Mouse (Mus musculus) heart, postnatal 4 days (tissue): ENCODE data around the gene Atg2b. TPM values are rescaled to one million over a fixed set of nuclear protein-coding genes. Genes with fewer than 3 reads are reported as not detected.

Source experiments
- DNase-seq: peaks from one replicate; pipeline ENCODE4 v3.0.0; 2021
- total RNA-seq, 2 experiments: library from RNA; stranded (reverse); gene quantifications; 2 replicates each; pipeline ENCODE4 v1.2.3; 2021

Gene Atg2b
- 10 to 100 TPM; 18.5 to 19.7 TPM for total RNA-seq

- DNase-seq, result peak; percentile 97
Measured at GRCm38 (mm10) chr12:105685001-105685691, at the start of gene Atg2b. Gene Atg2b, minus strand, starts transcription at chr12:105685211.

- DNase-seq, result no peak
Measured at GRCm38 (mm10) chr12:105733370-105734159, 48.6 kb upstream of the Atg2b start.

GRCm38 (mm10) chr12:105730851-105731460 is 45.9 kb upstream of the Atg2b start:
- no peak for DNase-seq

DNA sequence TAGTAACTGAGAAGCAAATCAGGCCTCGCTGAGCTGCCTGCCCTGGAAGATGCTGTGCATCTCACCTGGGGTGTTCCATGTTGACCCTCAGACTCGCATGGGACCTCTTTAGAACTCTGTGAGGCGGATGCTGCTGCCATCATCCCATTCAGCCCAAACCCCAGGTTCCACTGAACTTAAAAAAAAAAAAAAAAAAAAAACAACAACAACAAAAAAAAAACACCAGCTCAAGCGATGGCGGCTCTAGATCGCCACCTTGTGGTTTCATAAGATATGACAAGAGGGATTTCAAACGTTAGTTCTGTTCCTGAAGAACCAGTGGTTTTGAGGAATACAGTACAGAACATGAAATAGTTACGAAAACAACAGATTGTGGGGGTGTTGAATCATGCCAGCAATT is 43.0 kb upstream of the Atg2b start:
- peak; percentile 29 for DNase-seq

- DNase-seq, result no peak
Measured at GRCm38 (mm10) chr12:105727268-105727667, 42.3 kb upstream of the Atg2b start.

DNA sequence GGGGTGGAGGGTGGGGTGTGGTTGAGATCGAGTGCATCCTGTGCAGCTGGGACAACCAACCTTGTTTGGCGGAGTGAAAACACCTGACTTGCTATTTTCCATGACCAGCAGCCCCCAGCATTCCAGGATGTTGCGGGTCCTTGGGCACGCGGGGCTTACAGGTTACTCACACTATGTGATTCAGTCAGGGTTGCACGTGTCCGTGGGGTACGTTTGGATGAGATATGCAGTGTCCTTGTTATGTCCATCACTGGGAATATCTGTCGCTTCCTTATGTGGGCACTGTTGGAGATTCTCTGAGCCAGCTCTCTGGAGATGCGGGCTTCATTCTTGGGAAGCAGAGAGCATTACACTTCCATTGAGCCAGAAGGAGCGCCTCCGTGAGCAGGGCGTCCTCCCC is 40.7 kb upstream of the Atg2b start:
- no peak for DNase-seq

GRCm38 (mm10) chr12:105724616-105725015 is 39.6 kb upstream of the Atg2b start:
- DNase-seq, result no peak

GRCm38 (mm10) chr12:105722657-105723056 is 37.6 kb upstream of the Atg2b start:
- DNase-seq, result no peak

GRCm38 (mm10) chr12:105721452-105722132 is 36.6 kb upstream of the Atg2b start:
- no peak for DNase-seq

DNA sequence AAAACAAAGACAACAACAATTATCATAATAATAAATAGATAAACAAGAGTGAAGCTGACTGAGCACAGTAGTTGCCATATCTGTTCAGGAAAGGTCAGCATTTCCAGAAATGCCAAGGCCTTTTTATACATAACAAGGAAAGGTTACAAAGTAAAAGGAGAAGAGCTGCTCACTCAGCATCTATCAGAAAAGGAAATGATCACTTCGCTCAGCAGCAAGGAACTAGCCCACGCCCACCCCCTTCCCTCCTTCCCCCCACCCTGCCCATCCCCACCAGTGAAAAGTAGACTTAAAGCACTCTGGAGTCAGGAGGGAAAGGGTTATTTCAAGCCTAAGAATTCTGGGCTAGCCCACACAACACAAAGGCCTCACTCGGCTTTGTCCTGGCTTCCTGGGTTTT is 35.2 kb upstream of the Atg2b start:
- DNase-seq, result no peak

GRCm38 (mm10) chr12:105718616-105719015 is 33.6 kb upstream of the Atg2b start:
- DNase-seq, result peak; percentile 48

DNA sequence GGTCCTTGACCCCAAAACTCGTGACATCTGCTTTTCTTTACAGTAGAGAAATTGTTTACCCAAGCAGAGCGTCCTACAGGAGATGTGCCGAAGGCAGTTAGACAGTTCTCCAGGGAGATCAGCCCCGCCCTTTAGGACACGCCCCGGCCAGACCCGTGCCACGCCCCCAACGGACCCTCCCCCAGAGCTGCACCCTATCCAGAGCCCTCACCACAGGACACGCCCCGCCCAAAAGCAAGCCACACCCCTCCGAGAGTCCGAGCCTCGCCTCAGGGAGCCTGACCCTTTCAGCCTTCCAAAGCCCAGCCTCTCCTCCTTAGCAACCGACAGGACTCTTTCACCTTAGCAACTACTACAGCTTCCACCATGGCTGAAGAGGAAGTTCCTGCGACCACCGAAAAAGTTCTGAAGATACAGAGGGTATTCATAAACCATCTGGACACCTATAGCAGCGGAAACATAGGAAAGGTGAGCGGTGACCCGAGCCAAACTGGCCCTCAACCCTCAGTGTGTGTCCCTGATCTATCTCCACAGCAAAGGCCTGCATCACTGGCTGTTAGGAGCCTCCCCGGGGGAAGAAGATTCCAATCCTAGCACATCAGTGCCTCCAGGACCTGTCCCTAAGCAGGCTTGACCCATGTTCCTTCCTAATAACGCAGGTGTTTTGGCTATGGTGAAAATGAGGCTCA is 20.9 kb upstream of the Atg2b start, which contains the start of gene Ak7:
Gene Ak7 (plus strand): TSS at position 178 of the 689 bp plus-strand sequence.
- peak; percentile 73 for DNase-seq

- no peak for DNase-seq
Measured at GRCm38 (mm10) chr12:105700433-105700832, 15.4 kb upstream of the Atg2b start.

DNA sequence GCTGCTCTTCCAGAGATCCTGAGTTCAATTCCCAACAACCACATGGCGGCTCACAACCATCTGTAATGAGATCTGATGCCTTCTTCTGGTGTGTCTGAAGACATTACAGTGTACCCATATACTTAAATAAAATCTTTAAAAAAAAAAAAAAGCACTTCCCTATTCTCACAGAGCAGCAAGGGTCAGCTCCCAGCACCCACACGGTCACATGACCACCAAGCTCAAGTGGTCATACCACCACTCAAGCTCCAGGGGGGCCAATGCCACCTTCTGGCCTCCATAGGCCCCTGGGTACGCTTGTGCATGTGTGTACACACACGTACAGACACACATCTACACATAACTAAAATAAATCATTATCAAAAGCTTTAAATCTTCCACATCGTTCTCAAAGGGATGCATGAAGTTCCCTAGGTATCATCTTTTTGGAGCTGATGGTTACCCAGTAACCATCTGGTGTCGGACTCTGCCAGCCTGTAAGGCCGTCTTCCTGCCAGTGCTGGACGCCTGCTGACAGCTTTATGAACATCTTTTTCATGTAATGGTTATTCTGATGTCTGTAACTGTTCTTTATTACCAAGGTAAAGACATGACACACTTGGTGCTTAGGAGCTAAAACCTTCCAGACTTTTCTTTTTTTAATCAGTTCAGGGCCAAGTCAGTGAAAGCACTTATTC is 12.2 kb upstream of the Atg2b start:
- DNase-seq, result no peak

GRCm38 (mm10) chr12:105695848-105696247 is 10.8 kb upstream of the Atg2b start:
- DNase-seq, result no peak

- no peak for DNase-seq
Measured at GRCm38 (mm10) chr12:105694021-105694420, 9.0 kb upstream of the Atg2b start.

GRCm38 (mm10) chr12:105689435-105689834 is 4.4 kb upstream of the Atg2b start:
- no peak for DNase-seq

DNA sequence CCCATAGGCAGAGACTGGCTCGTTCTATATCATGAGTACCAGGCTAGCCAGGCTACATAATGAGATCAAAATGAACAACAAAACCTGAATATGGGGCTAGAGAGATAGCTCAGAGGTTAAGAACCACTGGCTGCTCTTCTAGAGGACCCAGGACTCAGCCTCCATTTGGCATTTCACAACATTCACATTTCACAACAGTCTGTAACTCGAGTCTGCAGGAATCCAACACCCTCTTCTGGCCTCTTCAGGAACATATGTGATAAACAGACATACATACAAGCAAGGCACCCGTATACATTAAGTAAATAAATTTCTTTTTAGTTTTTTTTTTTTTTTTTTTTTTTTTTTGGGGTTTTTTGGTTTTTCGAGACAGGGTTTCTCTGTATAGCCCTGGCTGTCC is 3.5 kb upstream of the Atg2b start:
- no peak for DNase-seq

DNA sequence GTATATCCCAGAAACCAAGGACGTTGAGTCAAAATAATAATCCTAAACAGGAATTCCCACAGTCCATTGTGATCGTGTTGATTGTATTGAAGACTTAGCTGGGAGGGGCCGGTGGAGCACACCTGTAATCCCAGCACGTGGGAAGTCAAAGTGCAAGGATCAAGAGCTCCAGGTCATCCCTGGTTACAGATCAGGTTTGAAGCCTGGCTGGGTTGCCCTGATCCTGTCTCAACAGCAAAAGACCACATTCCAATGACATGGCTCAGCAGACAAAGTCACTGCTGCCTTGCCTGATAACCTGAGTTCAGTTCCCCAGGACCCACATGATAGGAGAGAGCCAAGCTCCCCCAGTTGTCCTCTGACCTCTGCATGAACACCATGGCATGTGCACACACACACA is 2.4 kb upstream of the Atg2b start:
- no peak for DNase-seq

DNA sequence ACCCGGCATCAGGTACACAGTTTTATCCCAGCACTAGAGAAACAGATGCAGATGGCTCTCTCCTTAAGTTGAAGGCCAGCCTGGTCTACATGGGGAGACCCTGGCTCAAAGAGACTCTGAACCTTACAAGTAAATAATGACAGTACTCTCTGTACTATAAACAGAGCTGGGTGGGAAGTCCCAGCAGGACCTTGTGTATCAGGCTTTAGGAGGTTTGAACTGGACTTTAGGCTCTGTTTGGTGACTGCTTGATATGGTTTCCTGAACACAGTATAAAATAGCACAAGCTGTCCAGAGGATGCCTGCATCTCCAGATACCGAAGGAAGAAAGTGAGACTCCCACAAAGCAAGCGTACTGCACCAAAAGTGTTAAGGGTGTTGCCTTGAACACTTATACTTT is 1.8 kb upstream of the Atg2b start:
- DNase-seq, result no peak
